Mouse (Mus musculus) G1E (cell line): ENCODE data around the gene Nav3. TPM values are rescaled to one million over a fixed set of nuclear protein-coding genes. Genes with fewer than 3 reads are reported as not detected.
"Not testable (repeated sequence)": the region's sequence is repeated elsewhere in the genome, so short reads cannot be mapped to it uniquely, and the experiment has no call there.

Source experiments
- ATAC-seq: 2 replicates; pipeline ENCODE4 v1.8.0; 2016; ENCODE audit warnings: mild to moderate bottlenecking; ENCODE audit not compliant: insufficient number of reproducible peaks, poor library complexity, low FRiP score, severe bottlenecking; ENCODE audit errors: extremely low read depth
- DNase-seq: peaks from one replicate; pipeline ENCODE4 v3.0.0; 2012; ENCODE audit warnings: low spot score
- H3K27me3 ChIP-seq: 2 replicates; pipeline ENCODE4 v1.6.1; 2012; ENCODE audit warnings: mild to moderate bottlenecking, low read length, inconsistent platforms; ENCODE audit not compliant: insufficient read depth
- H3K36me3 ChIP-seq: replicated peaks from 2 replicates; pipeline ENCODE3; 2012; ENCODE audit warnings: mild to moderate bottlenecking, inconsistent platforms
- H3K4me1 ChIP-seq: 2 replicates; pipeline ENCODE4 v1.6.1; 2012; ENCODE audit warnings: low read depth, low read length, inconsistent platforms, mixed read lengths; ENCODE audit not compliant: insufficient read depth
- H3K4me3 ChIP-seq: 2 replicates; pipeline ENCODE4 v1.5.1; 2012; ENCODE audit warnings: low read depth, mild to moderate bottlenecking, inconsistent platforms, low read length, moderate library complexity, mixed read lengths
- H3K9me3 ChIP-seq: replicated peaks from 2 replicates; pipeline ENCODE4 v1.6.1; 2012; ENCODE audit warnings: inconsistent platforms
- CTCF ChIP-seq: IDR thresholded peaks from 2 replicates; pipeline ENCODE4 v1.5.1; 2012; ENCODE audit warnings: low read depth, low read length, inconsistent platforms, mixed read lengths
- GATA1 ChIP-seq: IDR thresholded peaks from 2 replicates; pipeline ENCODE4 v1.6.1; 2012; ENCODE audit warnings: borderline replicate concordance, low read length, inconsistent platforms, mixed read lengths
- GATA2 ChIP-seq: IDR thresholded peaks from 2 replicates; pipeline ENCODE4 v1.6.1; 2012; ENCODE audit warnings: low read depth, low read length, inconsistent platforms, borderline replicate concordance
- POLR2AphosphoS5 ChIP-seq: IDR thresholded peaks from 2 replicates; pipeline ENCODE4 v1.6.1; 2012; ENCODE audit warnings: low read depth, low read length, inconsistent platforms; ENCODE audit not compliant: insufficient replicate concordance
- TAL1 ChIP-seq: conservative IDR thresholded peaks from 2 replicates; pipeline ENCODE4 v1.6.1; 2012; ENCODE audit warnings: low read depth, low read length, inconsistent platforms, mixed read lengths
- polyA plus RNA-seq: library from polyadenylated mRNA; stranded (reverse); fragments of >175 nt; gene quantifications from 2 replicates; pipeline ENCODE4 v1.2.3, GENCODE M21; 2012
- total RNA-seq, 2 experiments: library from RNA; stranded (forward) in 1 of 2; stranded (reverse) in 1 of 2; fragments of 200-1000 nt in 1 of 2; fragments of >200 nt in 1 of 2; fragmentation: Nextera tagmentation in 1 of 2; gene quantifications; 2 replicates each; pipeline ENCODE4 v1.2.3; 2014 to 2017

Nav3 gene
- total and polyA plus RNA-seq, 3 experiments = 0.22 TPM; not detected in 2

DNA sequence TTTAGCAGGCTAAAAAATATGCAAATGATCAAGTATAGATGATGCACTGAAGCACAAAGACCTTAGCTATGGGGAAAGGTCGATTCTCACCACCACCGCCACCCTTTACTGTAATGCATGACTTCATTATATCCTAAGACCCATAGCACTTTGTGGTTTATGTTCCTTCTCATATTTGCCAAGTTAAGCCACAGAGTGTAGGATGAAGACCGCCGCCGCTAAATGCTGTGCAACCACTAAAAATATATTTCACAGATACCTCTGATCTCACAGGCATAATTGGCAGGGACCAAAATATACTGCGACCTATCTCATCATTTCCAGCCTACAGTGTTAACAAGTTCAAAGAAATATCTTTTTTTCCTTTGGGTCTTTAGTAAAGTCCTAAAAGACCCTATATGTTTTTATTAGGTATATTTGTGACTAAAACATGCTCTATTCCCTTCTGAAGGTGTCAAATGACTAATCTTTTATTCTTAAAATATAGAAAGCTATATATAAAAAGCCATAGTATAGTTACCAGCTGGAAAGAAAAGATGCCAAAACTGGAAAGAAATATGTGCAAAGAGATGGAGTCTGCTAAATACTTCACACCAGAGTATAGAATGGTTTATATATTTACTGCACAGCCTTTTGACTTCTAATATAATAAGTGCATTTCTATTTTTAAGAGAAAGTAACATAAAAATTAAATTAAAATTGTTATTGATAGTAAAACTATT lies 69.4 kb downstream of the Nav3 start:
- Histone ChIP-seq H3K9me3 (peaks cover 3% of the 10 kb centered on the region; the same call in 1 of the 2 replicates), H3K27me3 (no peaks in the 10 kb centered on the region), H3K4me3 (no peak overlapping the region), H3K4me1 (no peaks in the 10 kb centered on the region), H3K36me3 (no peaks in the 10 kb centered on the region)
- no peak for ATAC-seq
- TF ChIP-seq CTCF = no peak
- TF ChIP-seq TAL1 = no peak
- TF ChIP-seq GATA2 = no peak
- TF ChIP-seq POLR2AphosphoS5 = no peak
- TF ChIP-seq GATA1 = no peak
- no peak for DNase-seq

DNA sequence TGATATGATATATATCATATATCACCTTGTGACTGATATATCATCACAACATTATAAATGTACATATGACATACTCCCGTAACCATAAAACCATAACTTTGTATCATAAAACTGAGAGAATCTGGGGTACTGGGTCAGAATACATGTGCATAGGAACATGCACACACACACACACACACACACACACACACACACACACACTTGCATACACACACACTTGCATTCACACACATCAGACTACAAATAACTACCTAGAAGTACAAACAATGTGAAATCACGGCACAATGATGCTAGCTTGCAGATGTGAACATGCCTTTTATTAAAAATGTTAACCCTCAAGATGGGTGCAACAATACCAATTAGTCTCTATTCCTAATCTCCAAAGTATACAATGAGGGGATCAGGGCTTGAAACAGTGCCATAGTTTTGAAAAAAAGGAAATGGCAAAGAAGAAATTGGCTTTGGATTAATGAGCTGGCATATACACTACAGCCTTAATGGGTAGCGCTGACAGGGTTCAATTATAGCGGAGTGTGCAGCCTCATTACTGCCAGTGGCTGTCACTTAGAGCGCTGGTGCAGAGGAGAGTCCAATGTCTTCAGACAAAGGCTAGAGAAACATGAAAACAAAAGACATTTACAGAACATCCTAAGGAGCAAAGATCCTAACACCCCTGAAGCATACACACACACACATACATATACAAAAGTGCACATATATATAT lies 72.3 kb downstream of the Nav3 start:
- not testable (repeated sequence) for H3K27me3 ChIP-seq, ATAC-seq, H3K4me3 ChIP-seq, H3K36me3 ChIP-seq, DNase-seq, H3K9me3 ChIP-seq, H3K4me1 ChIP-seq

DNA sequence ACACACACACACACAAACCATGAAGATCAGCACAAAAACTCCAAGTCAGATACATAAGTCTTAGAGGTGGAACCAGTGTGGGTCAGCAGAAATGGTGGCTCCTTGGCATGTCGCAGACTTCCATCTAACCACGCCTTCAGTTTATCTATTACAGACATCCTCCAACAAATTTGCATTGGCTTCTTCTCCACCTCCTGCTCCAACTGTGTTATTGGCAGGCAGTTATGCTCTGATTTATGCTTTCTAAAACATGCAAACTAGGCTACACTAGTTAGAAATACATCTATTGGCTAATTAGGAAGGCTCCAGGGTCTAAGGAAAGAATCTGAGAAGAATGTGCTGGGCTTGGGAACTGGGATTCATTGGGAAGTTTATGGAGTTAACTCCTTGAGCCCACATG lies 75.2 kb downstream of the Nav3 start:
- DNase-seq = no peak
- TF ChIP-seq TAL1 (no peak), CTCF (no peak), GATA2 (no peak), GATA1 (no peak), POLR2AphosphoS5 (no peak)
- Histone ChIP-seq H3K27me3 (no peaks in the 10 kb centered on the region), H3K4me1 (no peaks in the 10 kb centered on the region), H3K9me3 (peaks cover 10% of the 10 kb centered on the region; the same call in 1 of the 2 replicates), H3K4me3 (no peak overlapping the region), H3K36me3 (no peaks in the 10 kb centered on the region)
- ATAC-seq = no peak

DNA sequence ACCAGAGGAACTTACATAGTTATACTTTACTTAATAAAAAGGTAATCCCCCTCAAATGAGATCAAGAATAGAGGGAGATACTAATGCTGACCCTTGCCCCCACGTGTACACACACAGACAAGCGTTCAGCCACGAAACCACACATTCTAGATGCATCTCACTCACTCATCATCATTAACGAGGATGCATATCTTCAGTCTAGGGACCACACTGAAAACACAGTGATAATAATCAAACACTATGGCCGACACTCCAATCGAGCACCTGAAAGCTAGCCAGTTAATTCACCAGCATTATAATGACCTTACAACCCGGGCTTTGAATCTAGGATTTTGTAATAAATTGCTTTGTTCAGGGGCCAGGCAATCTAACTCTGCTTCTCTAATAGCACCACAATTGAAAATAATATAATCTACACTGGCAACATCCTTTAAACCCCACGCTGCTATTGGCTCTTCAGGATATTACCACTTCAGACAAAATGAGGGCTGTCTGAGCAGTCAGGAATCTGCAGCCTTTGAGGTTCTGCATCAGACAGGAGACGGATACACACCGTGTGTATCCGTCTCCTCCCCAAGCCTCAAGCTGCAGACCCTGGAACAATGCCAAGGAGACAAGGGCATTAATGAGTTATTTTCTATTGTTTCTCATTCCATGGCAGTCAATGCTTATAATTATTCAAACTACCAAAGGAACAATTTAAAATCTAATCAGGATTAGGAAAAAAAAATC lies 83.1 kb downstream of the Nav3 start:
- ATAC-seq (no peak), DNase-seq (no peak)
- H3K4me1 ChIP-seq = no peaks in the 10 kb centered on the region
- peaks cover 8% of the 10 kb centered on the region; the same call in 1 of the 2 replicates for H3K9me3 ChIP-seq
- H3K36me3 ChIP-seq = no peaks in the 10 kb centered on the region
- no peaks in the 10 kb centered on the region for H3K27me3 ChIP-seq
- H3K4me3 ChIP-seq = no peak overlapping the region
- TF ChIP-seq CTCF = no peak
- no peak for TF ChIP-seq POLR2AphosphoS5
- TF ChIP-seq GATA2 = no peak
- TF ChIP-seq TAL1 = no peak
- TF ChIP-seq GATA1 = no peak

DNA sequence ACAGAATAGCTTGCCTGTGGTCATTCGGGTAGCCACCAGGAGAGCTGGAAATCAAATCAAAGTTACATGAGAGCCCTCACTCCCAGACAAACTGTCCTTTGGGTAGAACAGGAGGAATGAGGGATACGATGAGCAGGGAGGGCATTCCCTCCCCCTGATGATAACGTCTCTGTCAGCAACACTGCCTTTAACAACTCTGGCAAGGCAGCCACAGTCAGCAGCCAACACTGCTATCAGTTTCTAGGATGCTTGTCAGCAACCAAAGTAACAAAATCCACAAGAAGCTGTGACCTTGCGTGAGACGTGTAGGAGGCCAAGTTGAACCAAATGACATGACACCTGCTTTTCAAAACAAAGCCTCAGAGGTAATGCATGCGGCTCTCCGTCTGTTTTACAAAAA lies 103.9 kb downstream of the Nav3 start:
- no peak for DNase-seq
- no peak for ATAC-seq
- no peaks in the 10 kb centered on the region for H3K4me1 ChIP-seq
- H3K36me3 ChIP-seq = no peaks in the 10 kb centered on the region
- H3K4me3 ChIP-seq = no peak overlapping the region
- H3K27me3 ChIP-seq = no peaks in the 10 kb centered on the region
- H3K9me3 ChIP-seq = peaks cover 27% of the 10 kb centered on the region
- no peak for TF ChIP-seq GATA1

DNA sequence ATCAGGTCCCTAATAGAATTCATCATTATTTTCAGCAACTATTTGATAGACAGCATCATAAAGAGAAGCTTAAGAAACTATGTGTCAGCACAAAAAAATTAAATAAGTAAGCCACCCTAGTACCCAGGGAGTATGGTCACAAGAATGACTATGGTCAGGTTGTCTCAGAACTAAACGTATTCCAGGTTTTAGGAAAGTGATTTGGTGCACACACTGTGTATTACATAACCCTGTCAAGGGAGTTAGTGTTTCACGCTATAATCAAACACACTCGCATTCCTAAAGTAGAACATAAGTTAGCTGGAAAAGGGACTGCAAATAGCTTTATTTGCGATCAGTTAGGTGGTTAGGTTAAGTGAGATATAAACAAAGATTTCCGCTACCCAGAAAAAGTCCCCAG lies 126.0 kb downstream of the Nav3 start:
- DNase-seq = no peak
- no peaks in the 10 kb centered on the region for H3K27me3 ChIP-seq
- no peak overlapping the region for H3K4me3 ChIP-seq
- no peaks in the 10 kb centered on the region for H3K36me3 ChIP-seq
- H3K9me3 ChIP-seq = peaks cover 9% of the 10 kb centered on the region
- no peaks in the 10 kb centered on the region for H3K4me1 ChIP-seq
- ATAC-seq = no peak
- TF ChIP-seq TAL1 (no peak), GATA2 (no peak), POLR2AphosphoS5 (no peak), GATA1 (no peak), CTCF (no peak)
